Mouse (Mus musculus) C2C12 (cell line): Measurements from ENCODE around the gene Lsamp.

Experiments
- CTCF ChIP-seq: IDR thresholded peaks from one replicate; pipeline ENCODE4 v1.5.1; 2011; ENCODE audit not compliant: control insufficient read depth, insufficient read depth, insufficient read length
- FOSL1 ChIP-seq: IDR thresholded peaks from one replicate; pipeline ENCODE4 v1.8.0; 2011; ENCODE audit warnings: mild to moderate bottlenecking, low read length; ENCODE audit not compliant: poor library complexity, insufficient read depth, severe bottlenecking
- MAX ChIP-seq: IDR thresholded peaks from one replicate; pipeline ENCODE4 v1.6.1; 2011; ENCODE audit warnings: mild to moderate bottlenecking, control low read depth
- MYOG ChIP-seq: IDR thresholded peaks from one replicate; pipeline ENCODE4 v1.6.1; 2011; ENCODE audit not compliant: control insufficient read depth, insufficient read length; ENCODE audit errors: extremely low read depth
- USF1 ChIP-seq: IDR thresholded peaks from one replicate; pipeline ENCODE4 v1.6.1; 2011; ENCODE audit warnings: low read depth, mild to moderate bottlenecking, control low read depth, moderate library complexity

DNA sequence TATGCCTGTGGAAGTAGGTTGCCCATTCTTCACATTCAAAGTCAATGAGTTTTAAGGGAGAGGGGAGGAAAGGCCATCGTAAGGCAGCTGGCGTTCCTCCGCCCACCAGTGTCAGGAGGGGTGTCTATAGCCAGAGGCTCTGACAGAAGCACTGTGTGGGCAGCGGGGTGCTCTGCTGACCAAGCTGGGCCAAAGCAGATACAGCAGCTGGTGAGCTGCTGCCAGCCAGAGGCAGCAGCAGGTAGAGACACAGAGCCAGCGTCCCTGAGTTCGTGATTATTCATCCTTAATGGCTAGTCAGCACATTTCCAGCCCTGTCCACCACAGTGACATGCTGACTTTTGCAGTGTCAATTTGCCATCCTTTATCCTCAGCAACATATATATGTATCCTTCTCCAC lies 2163.0 kb downstream of the Lsamp start:
- TF ChIP-seq MAX (no peak), FOSL1 (no peak), CTCF (no peak), USF1 (no peak), MYOG (no peak)
